Mouse (Mus musculus) c-Kit-negative CD71-positive TER-119-positive erythroid progenitor cells, embryonic 14.5 days (primary cell): ENCODE measurements around the gene Rnase1.
"Not testable (repeated sequence)": the region's sequence is repeated elsewhere in the genome, so short reads cannot be mapped to it uniquely, and the experiment has no call there.

Source experiments
- DNase-seq: peaks from one replicate; pipeline ENCODE4 v3.0.0-alpha.2; 2013; ENCODE audit warnings: low read depth, low spot score

The Rnase1 gene

DNA sequence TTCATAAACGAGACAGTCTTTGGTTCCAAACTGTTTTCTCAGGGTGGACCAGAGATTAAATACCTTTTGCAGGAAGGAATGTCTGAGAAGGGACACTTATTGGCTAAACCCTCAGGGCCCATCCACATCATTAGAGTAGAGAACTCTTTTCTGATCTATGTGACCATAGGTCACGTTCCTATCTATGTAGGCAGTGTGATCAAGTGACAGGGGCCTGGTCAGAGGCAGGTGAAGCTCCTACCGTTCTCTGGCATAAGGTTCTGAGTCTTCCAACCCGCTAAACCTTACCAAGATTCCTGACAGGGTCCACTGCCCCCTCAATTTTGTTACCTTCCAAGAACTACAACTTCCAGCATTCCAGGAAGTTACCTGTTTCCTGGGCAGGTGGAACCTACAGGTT, 4.5 kb downstream of the Rnase1 start:
- no peak for DNase-seq

DNA sequence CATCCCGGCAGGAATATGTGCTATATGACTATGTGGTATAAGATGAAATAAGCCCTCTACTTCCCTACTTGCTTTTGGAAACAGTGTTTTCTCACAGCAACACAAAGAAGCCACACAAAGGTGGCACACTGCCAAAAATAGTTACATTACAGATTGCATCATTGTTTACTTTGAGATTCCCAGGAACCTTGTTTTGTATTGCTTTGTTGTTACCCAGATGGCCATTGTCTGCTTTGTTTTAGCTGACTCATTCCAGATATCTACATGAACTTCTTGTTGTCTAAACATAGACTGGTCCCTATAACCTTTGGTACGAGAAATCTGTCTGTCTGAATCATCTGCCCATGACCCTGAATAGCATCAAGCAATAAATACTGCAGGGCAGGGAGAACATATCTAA, 6.2 kb downstream of the Rnase1 start:
- DNase-seq = no peak

DNA sequence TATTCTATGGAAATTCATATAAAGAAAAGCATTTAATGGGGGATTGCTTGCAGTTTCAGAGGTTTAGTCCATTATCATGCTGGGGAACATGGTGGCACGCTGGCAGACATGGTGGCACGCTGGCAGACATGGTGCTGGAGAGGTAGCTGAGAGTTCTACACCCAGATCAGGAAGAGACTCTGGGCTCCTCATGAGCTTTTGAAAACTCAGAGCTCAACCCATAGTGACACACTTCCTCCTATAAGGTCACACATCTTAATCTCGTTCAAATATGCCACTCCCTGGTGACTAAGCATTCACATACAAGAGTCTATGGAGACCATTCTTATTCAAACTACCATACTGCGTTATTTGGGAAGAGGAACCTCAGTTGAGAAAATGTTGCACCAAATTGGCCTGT, 14.2 kb downstream of the Rnase1 start:
- DNase-seq = peak; percentile 70

DNA sequence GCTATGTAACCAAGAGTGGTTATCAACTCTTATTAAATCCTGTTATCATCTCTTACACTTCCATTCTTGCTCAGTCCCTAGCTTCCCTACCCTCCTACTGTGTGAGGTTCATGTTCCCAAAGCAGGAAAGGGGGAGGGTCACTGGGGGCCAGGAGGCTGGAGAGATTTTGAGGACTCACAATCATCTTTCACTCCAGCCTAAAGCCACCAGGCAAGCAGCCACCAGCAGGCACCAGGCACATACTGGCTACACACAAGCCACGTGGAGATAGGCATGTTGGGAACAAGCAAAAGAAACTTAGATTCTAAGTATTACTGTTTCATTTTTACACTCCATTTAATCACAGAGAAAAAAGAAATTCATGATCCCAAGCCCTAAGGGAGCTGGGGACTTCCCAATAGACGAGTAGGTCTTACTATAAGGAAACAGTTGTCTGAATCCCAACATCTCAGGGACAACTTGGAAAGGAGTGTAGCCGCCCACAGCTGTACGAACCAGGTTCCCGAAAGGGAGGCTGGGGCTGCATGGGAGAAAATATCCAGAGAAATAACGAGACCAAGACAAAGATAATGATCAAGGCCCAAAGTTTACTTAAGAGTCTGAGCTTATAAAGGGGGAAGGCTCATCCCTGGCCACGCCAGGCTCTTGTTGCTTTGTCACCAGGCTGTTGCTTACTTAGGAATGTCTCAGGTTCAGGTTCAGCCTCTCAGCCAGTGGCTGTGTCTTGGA, 15.3 kb downstream of the Rnase1 start:
- no peak for DNase-seq

DNA sequence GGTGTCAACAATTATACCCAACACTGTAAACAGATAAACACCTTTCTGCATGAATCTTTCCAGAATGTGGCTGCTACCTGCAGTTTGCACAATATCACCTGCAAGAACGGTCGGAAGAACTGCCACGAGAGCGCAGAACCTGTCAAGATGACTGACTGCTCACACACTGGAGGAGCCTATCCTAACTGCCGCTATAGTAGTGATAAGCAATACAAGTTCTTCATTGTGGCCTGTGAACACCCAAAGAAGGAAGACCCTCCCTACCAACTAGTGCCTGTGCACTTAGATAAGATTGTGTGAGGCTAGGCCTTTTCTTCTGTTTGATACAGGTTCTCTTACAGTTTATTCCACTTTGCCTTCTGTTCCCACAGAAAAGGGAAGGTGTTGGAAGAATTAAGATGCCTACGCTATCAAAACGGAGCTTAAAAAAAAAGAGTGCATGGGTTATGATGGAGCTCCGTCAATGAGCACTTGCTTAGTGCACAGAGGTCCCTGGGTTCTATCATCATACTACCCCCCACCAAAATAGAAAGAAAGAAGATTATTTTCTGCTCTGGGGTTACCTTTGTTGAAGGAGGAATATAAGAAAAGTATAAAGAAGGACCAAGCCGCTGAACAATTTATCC, 16.2 kb downstream of the Rnase1 start:
- peak; percentile 64 for DNase-seq

DNA sequence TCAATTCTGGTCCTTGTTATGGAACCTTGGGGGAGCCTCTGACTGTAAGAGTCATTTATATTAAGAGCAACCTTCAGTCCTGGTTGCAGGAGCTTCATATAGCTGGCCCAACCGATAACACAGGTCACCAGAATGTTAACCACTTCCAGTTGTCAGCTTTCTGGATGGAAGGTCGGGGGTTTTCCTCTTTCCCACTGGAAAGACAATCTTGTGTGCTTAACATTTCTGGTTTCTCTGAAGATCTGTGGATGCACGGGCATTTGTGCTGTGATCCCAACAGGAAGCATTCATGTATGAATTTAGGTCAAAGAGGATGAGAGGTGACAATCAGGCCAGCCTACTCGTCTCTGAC, 17.0 kb downstream of the Rnase1 start:
- peak; percentile 36 for DNase-seq

DNA sequence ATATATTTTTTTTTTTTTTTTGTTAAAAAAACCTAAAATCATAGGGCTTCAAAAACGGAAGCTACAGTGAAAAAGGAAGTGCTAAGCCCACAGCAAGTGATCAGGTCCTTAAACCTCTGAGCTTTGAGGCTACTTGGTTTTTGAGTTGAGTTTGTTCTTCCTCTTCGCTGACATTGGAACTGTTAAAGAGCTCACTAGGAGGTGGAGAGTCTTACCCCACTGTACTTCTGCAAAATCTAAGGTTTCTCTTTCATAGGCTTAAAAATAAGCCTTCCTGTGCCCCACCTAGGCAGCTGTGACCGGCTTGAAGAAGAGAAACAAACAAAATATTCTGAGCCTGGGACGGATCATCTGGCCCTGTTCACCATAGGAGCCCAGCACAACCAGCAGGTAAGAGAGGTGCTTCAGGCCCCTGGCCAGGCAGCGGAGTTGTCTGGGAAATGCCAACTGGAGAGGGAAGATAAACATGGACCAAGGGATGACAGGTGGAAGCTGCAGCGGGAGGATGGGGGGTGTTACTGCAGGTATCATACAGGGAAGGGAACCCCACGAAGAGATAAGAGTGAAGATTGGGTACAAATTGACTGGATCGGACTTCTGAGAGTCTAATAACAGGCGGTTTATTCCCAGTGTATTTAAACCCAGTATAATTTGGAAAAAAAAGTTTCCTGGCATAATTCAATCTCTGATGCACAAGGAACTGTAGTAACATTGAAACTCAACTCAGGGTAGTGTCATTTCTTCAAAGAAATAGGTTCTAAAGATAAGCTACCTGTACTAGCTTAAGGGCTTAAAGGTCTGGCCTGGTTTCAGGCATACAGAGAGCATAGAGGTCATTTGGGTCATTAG, 17.6 kb downstream of the Rnase1 start:
- peak; percentile 53 for DNase-seq

DNA sequence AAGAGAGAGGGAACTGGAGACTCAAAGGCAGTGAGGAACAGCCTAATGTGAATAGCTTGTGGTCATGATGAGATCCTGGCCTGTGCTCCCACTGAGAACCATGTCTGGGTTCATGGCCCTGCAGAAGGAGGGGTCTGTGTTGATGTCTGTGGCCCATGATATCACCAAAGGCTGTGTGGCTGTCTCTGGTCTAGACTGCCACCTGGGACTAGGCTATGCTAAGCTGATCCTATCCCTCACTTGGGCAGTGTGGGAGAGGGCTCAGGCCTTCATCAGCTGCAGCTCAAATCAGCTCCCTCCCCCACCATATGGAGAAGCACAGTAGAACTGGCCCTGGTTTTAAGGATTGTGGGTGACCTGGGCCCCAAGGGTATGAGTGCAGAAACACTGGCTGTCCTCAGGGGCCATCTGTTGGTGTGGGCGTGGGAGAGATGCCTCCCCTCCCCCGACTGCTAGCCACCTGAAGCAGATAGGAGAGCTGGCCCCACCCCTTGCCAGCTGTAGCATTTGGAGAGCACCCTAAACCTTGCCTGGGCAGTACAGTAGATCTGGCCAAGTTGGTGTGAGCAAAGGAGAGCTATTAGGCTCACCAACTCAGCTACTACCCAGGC, 18.8 kb downstream of the Rnase1 start:
- peak; percentile 66 for DNase-seq

DNA sequence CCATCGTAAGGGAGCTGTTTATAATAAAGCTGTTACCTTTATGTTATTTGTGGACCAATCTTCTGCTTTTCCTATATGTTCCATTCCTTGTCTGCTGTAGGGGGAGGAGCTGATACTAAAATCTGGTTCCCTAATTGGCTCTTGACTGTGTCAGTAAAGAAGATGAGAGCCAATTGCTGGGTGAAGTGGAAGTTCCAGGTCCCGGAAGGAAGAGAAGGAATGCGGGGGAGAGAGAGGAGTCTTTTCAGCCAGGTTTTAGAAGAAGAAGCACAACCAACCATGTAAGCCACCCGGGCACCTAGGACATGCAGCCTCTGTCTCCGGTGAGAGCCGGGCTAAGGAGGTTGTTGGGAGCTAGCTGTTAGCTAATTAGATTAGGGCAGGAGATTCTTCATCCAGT, 20.9 kb downstream of the Rnase1 start:
- peak; percentile 58 for DNase-seq

DNA sequence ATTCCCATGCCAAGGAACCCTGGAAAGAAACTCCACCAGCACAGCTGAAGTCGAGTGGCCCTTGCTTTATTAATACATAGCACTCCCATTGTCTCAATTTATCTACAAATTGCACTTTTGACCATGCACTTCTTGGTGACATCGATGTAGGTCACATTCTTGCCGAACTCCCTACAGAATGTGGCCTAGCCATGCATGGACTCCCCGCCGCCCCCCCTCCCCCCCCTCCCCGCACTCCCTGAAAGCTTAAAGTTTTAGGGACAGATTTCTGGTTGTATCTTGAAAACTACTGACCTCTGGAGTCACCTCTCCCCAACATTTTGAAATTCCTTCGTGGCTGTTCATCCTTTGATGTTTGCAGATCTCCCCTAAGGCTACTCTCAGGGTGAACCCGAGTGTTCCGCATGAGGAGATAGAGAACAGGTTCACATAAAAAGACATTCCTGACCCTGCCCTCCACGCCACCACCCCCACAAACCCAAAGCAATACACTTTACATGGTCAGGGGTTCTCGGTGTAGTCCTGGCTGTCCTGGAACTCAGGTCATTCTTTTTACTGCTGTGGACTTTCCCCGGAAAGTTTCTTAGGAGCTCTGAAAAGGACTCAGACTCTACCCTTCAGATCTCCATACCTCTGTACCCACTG, 32.5 kb downstream of the Rnase1 start, which contains the start of gene Eddm3b:
TSS of gene Eddm3b (plus strand) at position 511 of the 645 bp plus-strand sequence.
- DNase-seq = no peak

DNA sequence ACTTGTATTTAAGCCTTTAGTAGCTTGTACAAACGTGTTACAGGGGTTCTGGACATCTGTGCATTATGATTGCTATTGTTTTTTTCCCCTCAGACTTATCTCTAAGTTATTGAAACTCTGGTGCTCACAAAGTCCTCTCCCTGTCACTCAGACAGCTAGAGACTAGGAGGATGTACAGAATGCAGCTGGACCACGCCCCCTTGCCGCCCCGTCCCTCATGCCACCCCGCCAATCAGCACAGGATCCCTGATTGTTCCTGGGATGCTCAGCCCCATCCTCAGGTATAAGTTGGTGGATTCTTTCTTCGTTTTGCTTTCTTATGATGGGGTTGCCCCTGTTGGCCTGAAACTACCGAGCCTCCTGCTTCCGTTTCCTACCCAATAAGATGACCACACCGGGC, 33.1 kb downstream of the Rnase1 start:
- no peak for DNase-seq

DNA sequence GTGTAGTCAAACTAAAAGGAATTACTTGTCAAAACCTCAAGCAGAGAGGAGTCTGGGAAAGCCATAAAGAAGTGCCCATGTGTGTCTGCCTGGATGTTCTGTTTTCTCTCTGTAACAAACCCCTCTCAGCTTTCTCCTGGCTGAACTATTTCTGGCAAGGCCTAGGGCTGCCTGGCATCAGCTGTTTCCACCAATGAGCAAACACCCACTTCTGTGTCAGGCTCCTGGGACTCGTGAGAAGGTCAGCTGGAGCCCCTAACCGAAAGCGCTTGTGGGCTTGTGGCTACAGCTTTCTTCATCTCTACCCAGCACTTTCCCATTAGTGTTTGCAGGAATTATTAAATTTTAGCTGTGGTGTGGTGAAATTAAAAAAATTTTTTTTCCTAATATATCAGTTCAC, 34.6 kb downstream of the Rnase1 start:
- DNase-seq = no peak

DNA sequence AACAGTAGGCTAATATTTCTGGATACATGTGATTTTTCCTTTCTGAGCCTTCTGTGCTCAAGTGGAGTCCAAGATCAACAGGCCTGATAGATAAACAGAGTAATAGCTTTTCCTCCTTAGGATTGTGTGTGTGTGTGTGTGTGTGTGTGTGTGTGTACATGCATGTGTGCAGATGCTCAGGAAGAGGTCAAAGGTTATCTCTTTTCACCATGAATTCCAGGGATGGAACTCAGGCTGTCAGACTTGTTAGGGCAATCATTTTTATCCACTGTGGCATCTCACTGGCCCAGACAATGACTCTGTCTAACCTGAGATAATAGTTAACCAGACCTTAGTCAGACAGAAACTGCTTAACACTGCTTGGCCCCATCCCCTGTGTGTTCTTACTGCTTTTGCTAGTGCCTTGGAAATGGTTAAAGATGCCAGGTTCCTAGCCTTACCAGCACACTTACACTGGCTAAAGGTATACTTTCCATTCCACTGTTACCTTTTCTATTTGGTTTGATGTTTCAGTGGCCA, 40.1 kb downstream of the Rnase1 start:
- DNase-seq = no peak

DNA sequence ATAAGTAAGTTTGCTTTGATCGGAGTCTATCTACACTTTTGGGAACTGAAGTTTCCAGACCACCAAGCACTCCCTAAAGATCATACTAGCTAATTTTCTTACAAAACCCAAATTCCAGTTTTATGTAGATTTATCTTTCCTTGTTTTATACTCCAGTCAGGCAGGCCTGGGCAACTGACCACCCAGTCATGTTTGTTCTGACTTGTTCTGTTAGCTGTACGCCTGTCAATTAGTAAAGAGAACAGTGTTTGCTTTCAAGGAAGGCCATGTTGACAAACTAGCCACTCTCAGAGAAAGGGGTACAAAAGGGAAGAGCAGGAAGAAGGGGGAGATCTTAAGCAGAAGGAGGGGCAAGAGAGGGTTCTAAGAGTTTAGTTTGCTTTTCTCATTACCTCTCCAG, 42.2 kb downstream of the Rnase1 start:
- DNase-seq = no peak

DNA sequence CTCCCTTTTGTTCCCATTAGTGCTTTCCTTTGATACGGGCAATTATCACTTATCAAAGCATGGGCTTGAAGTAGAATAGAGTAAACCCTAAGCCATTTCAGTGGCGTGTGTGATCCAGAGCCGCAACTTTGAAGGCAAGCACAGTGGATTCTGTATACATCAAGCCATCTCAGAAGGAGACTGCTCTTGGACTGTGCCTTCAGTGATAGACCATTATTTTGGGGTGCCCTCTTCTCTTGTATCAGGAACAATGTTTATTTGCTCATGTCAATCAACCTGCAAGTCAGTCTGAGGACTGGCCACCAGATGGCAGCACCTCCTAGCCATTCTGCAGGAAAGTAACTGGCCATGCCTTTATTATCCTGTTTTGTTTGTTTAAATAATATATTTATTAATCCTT, 43.4 kb downstream of the Rnase1 start:
- peak; percentile 76 for DNase-seq

DNA sequence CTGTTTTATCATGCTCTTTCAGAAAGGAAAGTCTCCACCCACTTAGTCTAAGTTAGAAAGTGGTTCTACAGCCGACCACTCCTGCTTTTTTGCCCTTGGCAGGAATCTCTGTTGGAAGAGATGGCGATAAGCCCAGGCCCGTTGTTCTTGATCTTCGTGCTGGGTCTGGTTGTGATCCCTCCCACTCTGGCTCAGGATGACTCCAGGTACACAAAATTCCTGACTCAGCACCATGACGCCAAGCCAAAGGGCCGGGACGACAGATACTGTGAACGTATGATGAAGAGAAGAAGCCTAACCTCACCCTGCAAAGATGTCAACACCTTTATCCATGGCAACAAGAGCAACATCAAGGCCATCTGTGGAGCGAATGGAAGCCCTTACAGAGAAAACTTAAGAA, 45.3 kb downstream of the Rnase1 start:
- DNase-seq = no peak

DNA sequence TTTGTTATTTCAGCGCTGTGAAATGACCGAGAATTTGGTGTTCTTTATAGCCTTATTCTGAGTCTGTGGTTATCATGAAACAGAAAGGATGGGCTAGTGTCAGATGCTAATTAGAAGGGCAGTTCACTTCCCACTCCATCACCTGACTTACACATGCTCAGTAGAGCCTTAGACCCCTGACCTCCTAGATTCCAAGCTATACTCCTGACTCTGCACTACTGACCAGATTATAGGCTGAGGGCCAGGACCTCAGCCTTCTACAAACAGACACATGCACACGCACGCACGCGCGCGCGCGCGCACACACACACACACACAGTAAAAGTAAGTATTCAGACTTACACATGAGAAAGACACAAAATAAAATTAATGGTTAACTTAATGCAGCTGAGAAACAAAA, 47.7 kb downstream of the Rnase1 start:
- DNase-seq = no peak

DNA sequence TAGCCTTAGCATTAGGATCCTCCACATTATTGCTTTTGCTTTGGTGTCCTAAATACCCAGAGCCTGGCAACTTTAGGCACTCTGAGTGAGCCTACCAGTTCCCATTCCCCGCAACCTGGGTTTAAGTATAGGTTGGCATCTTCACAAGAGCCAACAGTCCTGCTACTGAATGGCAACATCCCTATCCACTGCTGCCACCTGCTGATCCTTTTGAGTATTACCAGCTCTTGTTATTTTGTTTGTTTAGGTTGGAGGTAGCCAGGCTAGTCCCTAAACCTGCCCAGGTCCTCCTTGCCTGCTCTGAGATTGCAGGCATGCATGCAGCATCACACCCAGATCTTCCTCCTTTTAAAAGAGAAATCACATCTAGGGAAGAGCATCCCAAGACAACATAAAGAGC, 48.3 kb downstream of the Rnase1 start:
- not testable (repeated sequence) for DNase-seq

DNA sequence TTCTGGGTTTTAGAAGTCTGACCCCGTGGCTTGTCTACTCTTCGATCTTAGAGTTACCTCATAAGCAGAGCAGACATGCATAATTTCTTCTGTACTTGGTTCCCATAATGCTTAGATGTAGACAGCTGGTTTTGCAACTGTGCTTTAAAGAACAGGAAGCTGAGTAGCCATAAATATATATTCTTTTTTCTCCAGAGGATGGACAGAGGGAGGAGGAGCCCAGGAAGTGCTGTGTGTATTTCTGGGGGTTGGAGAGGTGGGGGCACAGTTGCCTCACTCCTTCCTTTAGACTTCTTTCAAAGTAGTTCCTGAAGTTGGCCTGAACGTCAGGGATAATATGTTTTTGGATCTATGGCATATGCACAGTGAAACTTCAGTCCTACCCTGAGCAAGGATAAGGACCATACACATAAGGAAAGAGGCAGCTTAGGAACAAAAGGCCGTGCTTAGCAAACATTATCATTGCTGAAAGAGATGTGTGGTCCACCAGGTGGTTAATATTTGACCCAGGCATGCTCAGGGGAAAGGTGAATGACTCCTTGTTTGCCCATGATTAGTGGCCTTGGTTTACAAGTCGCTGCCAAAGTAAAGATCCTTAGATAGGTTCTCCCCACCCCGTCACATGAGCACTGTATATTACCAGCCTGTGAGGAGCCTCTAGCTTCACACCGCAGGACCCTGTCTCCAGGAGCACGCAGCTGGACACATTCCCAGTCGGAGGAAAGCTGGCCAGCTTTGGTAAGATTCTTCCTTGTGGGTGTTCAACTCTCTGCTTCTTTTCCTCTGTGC, 50.7 kb downstream of the Rnase1 start:
- DNase-seq = no peak
